Mouse (Mus musculus): ENCODE data around the gene Camk2b.

- TF ChIP-seq CTCF (IDR thresholded peaks at IDR 0.05; ENCODE audit: borderline replicate concordance, insufficient read depth, low read length) (no peak), POLR2A (IDR thresholded peaks at IDR 0.05; ENCODE audit: low read depth, low read length) (no peak)
Observed at GRCm38 (mm10) chr11:5981323-5981722, 84.8 kb downstream of the Camk2b start.

All from embryonic fibroblast, embryonic 13.5 days (primary cell).